Mouse (Mus musculus): Measurements from ENCODE around the gene Catip.

DNA sequence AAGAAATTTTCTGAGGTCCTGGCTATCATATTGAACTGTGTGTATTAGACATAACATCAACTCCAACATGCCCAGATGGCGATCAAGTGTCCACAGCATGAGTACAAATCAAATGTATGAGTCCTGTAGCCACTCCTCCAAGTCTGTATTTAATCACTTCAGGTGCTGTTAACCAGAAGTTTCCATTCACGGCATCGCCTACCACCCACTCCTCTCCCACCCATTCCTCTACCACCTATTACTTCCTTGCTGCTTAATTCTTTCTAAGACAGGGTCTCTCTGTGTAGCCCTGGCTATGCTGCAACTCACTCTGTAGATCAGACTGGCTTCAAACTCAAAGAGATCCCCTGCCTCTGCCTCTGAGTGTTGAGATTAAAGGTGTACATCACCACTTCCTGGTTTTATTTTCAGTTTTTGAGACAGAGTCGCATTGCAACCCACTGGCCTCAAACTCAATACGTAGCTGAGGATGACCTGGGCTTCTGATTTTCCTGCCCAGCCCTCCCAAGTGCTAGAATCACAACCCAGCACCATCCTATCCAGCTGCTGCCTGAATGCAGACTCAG, 1.9 kb upstream of the Catip start:
- TF ChIP-seq POLR2A (IDR thresholded peaks at IDR 0.05; ENCODE audit: borderline replicate concordance, control insufficient read depth, low read depth, low read length) (no peak), CTCF (IDR thresholded peaks at IDR 0.05; ENCODE audit: control insufficient read depth, insufficient read depth, low read length) (no peak)
